Mouse (Mus musculus): ENCODE measurements around the gene Pgpep1. TPM values are rescaled to one million over a fixed set of nuclear protein-coding genes. Genes with fewer than 3 reads are reported as not detected.

Pgpep1 gene
- polyA plus RNA-seq, 1 experiment from 2014 or later = 70.1 TPM

- H3K4me3 ChIP-seq = no peak overlapping the region
- H3K4me2 ChIP-seq = no peak overlapping the region
- WGBS = 60% methylated on average over 3 of the region's 3 CpGs
- H3K27ac ChIP-seq = no peak overlapping the region
- H3K4me1 ChIP-seq = no peaks in the 10 kb centered on the region
- peaks cover 8% of the 10 kb centered on the region; the same call in 1 of the 2 replicates for H3K27me3 ChIP-seq (replicated peaks)
- no peak for ATAC-seq (replicated peaks)
- H3K9ac ChIP-seq = no peak overlapping the region
- H3K9me3 ChIP-seq = no peaks in the 10 kb centered on the region
- no peaks in the 10 kb centered on the region for H3K36me3 ChIP-seq (replicated peaks)
Observed at GRCm38 (mm10) chr8:70622220-70622619, 38.0 kb downstream of the Pgpep1 start.

- no peak overlapping the region for H3K9ac ChIP-seq
- H3K4me1 ChIP-seq = no peaks in the 10 kb centered on the region
- no peak overlapping the region for H3K27ac ChIP-seq
- no peaks in the 10 kb centered on the region for H3K36me3 ChIP-seq (replicated peaks)
- H3K4me3 ChIP-seq = no peak overlapping the region
- peaks cover 8% of the 10 kb centered on the region; the same call in 1 of the 2 replicates for H3K27me3 ChIP-seq (replicated peaks)
- ATAC-seq (replicated peaks) = no peak
- WGBS = 23% methylated on average over 9 of the region's 9 CpGs
- H3K9me3 ChIP-seq = no peaks in the 10 kb centered on the region
- H3K4me2 ChIP-seq = no peak overlapping the region
Observed at GRCm38 (mm10) chr8:70618888-70619334, 41.3 kb downstream of the Pgpep1 start.

- Histone ChIP-seq H3K9ac (no peak overlapping the region), H3K4me2 (no peak overlapping the region), H3K27me3 (replicated peaks) (peaks cover 8% of the 10 kb centered on the region; the same call in 1 of the 2 replicates), H3K4me3 (no peak overlapping the region), H3K9me3 (no peaks in the 10 kb centered on the region), H3K4me1 (no peaks in the 10 kb centered on the region), H3K36me3 (replicated peaks) (no peaks in the 10 kb centered on the region), H3K27ac (no peak overlapping the region)
- ATAC-seq (replicated peaks) = no peak
- 80% methylated on average over 11 of the region's 11 CpGs for WGBS
Observed at GRCm38 (mm10) chr8:70617985-70618384, 42.2 kb downstream of the Pgpep1 start.

- ATAC-seq (replicated peaks) = no peak
- Histone ChIP-seq H3K27me3 (replicated peaks) (peaks cover 2% of the 10 kb centered on the region; the same call in 1 of the 2 replicates), H3K9ac (no peak overlapping the region), H3K4me2 (no peak overlapping the region), H3K4me1 (peaks cover 2% of the 10 kb centered on the region), H3K36me3 (replicated peaks) (no peaks in the 10 kb centered on the region), H3K27ac (no peak overlapping the region), H3K9me3 (no peaks in the 10 kb centered on the region), H3K4me3 (no peak overlapping the region)
- WGBS = 60% methylated on average over 11 of the region's 11 CpGs
Observed at GRCm38 (mm10) chr8:70616645-70617044, 43.5 kb downstream of the Pgpep1 start.

GRCm38 (mm10) chr8:70615894-70616293 lies 44.3 kb downstream of the Pgpep1 start, which contains the start of gene Lrrc25:
Lrrc25 (plus strand) TSS chr8:70616155.
- H3K27me3 ChIP-seq (replicated peaks) = no peaks in the 10 kb centered on the region
- no peak within 1 kb of the TSS for H3K27ac ChIP-seq
- H3K4me3 ChIP-seq = no peak within 1 kb of the TSS
- H3K4me1 ChIP-seq = peaks cover 10% of the 10 kb centered on the region
- WGBS = 88% methylated on average over 3 of the region's 3 CpGs
- ATAC-seq (replicated peaks) = no peak
- H3K4me2 ChIP-seq = no peak within 1 kb of the TSS
- H3K9ac ChIP-seq = no peak within 1 kb of the TSS
- no peaks in the 10 kb centered on the region for H3K36me3 ChIP-seq (replicated peaks)
- H3K9me3 ChIP-seq = no peaks in the 10 kb centered on the region

GRCm38 (mm10) chr8:70615281-70615680 lies 44.9 kb downstream of the Pgpep1 start:
- Histone ChIP-seq H3K36me3 (replicated peaks) (no peaks in the 10 kb centered on the region), H3K27ac (no peak overlapping the region), H3K4me3 (no peak overlapping the region), H3K4me2 (no peak overlapping the region), H3K9me3 (no peaks in the 10 kb centered on the region), H3K27me3 (replicated peaks) (no peaks in the 10 kb centered on the region), H3K4me1 (peaks cover 16% of the 10 kb centered on the region), H3K9ac (no peak overlapping the region)
- ATAC-seq (replicated peaks) = no peak
- 88% methylated on average over 8 of the region's 8 CpGs for WGBS

- Histone ChIP-seq H3K27ac (no peak overlapping the region), H3K36me3 (replicated peaks) (no peaks in the 10 kb centered on the region), H3K4me3 (no peak overlapping the region), H3K4me1 (peaks cover 24% of the 10 kb centered on the region), H3K9ac (no peak overlapping the region), H3K27me3 (replicated peaks) (no peaks in the 10 kb centered on the region), H3K4me2 (no peak overlapping the region), H3K9me3 (no peaks in the 10 kb centered on the region)
- ATAC-seq (replicated peaks) = no peak
- 77% methylated on average over 5 of the region's 5 CpGs for WGBS
Observed at GRCm38 (mm10) chr8:70614469-70614868, 45.7 kb downstream of the Pgpep1 start.

GRCm38 (mm10) chr8:70613763-70614162 lies 46.4 kb downstream of the Pgpep1 start:
- H3K27me3 ChIP-seq (replicated peaks) = no peaks in the 10 kb centered on the region
- no peaks in the 10 kb centered on the region for H3K9me3 ChIP-seq
- no peaks in the 10 kb centered on the region for H3K36me3 ChIP-seq (replicated peaks)
- no peak overlapping the region for H3K4me3 ChIP-seq
- H3K4me2 ChIP-seq = no peak overlapping the region
- peaks cover 31% of the 10 kb centered on the region for H3K4me1 ChIP-seq
- no peak overlapping the region for H3K9ac ChIP-seq
- 32% methylated on average over 1 of the region's 1 CpGs for WGBS
- no peak for ATAC-seq (replicated peaks)
- H3K27ac ChIP-seq = no peak overlapping the region

- Histone ChIP-seq H3K4me1 (peaks cover 45% of the 10 kb centered on the region), H3K27ac (peak overlapping the region; percentile 50), H3K9me3 (no peaks in the 10 kb centered on the region), H3K27me3 (replicated peaks) (no peaks in the 10 kb centered on the region), H3K4me2 (peak overlapping the region; percentile 86), H3K36me3 (replicated peaks) (no peaks in the 10 kb centered on the region), H3K9ac (peak overlapping the region; percentile 39; the same call in 1 of the 2 replicates), H3K4me3 (peak overlapping the region; percentile 76)
- no peak for ATAC-seq (replicated peaks)
- 0% methylated on average over 6 of the region's 6 CpGs for WGBS
Observed at GRCm38 (mm10) chr8:70611849-70612248, 48.3 kb downstream of the Pgpep1 start.

- Histone ChIP-seq H3K27me3 (replicated peaks) (no peaks in the 10 kb centered on the region), H3K4me3 (peak overlapping the region; percentile 76), H3K36me3 (replicated peaks) (no peaks in the 10 kb centered on the region), H3K9ac (peak overlapping the region; percentile 39; the same call in 1 of the 2 replicates), H3K4me1 (peaks cover 52% of the 10 kb centered on the region), H3K9me3 (no peaks in the 10 kb centered on the region), H3K4me2 (peak overlapping the region; percentile 86), H3K27ac (peak overlapping the region; percentile 79)
- WGBS = under 1% methylated on average over 54 of the region's 54 CpGs
- 0 out of 2 replicates have a peak, but pooled peaks have one; percentile 5 for ATAC-seq (replicated peaks)
Observed at GRCm38 (mm10) chr8:70610796-70611771, 49.1 kb downstream of the Pgpep1 start.

GRCm38 (mm10) chr8:70609849-70610795 lies 50.1 kb downstream of the Pgpep1 start:
- H3K4me2 ChIP-seq = peak overlapping the region; percentile 86
- no peaks in the 10 kb centered on the region for H3K9me3 ChIP-seq
- H3K4me1 ChIP-seq = peaks cover 59% of the 10 kb centered on the region
- peak overlapping the region; percentile 76 for H3K4me3 ChIP-seq
- H3K27ac ChIP-seq = peak overlapping the region; percentile 79
- no peaks in the 10 kb centered on the region for H3K36me3 ChIP-seq (replicated peaks)
- no peaks in the 10 kb centered on the region for H3K27me3 ChIP-seq (replicated peaks)
- 1% methylated on average over 40 of the region's 45 CpGs for WGBS
- ATAC-seq (replicated peaks) = peak; percentile 16
- H3K9ac ChIP-seq = 0 out of 2 replicates have a peak overlapping the region, but pooled peaks have one; percentile 25

Data from midbrain, embryonic 15.5 days (tissue).